Mouse (Mus musculus) cerebellum, postnatal 36 days (tissue): ENCODE measurements around the gene Acadvl.
A peak's percentile ranks its signal among the peaks of the same experiment; 100 is the strongest.

Experiments used
- DNase-seq, 2 experiments: peaks; one replicate each; pipeline ENCODE4 v3.0.0; 2021 to 2022; ENCODE audit warnings: mixed read lengths in 2 of 2

Acadvl gene

GRCm38 (mm10) chr11:69976271-69976670 lies 38.9 kb downstream of the Acadvl start:
- DNase-seq: no peak

DNA sequence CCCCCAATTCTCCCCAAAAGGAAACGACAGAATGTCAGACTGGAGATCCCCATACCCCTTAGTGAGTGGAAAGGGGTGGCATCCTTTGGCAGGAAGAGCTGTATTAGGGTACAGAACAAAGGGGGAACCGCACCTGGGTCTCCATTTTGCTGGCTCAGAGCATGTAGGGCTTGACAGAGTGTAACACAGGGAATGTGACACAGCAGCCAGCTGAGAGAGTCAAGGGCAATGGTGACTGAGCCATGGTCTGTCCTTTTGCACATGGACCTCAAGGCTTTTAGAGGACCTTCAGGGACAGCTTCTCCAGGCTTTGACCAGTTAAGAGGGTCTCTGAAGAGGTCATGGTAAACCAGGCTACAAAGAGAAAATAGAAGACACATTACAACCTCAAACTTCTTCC lies 40.3 kb downstream of the Acadvl start:
- DNase-seq: no peak

DNA sequence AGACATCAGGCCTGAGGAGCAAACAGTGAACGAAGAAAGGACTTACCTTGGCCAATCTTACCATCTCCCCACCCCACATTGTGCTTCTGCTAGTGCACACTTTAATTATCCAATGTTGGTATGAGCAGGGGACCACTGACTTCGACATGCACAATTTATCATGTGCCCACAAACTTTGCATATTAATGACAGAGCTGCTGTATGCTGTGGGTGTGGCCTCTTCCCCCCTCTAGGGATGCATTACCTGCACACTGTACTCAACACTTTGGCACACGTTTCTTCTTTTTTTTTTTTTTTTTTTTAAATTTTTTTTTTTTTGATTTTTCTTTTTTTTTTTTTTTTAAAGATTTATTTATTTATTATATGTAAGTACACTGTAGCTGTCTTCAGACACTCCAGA lies 44.4 kb downstream of the Acadvl start:
- DNase-seq: no peak

- DNase-seq: no peak
Measured at GRCm38 (mm10) chr11:69970222-69970621, 45.0 kb downstream of the Acadvl start.

DNA sequence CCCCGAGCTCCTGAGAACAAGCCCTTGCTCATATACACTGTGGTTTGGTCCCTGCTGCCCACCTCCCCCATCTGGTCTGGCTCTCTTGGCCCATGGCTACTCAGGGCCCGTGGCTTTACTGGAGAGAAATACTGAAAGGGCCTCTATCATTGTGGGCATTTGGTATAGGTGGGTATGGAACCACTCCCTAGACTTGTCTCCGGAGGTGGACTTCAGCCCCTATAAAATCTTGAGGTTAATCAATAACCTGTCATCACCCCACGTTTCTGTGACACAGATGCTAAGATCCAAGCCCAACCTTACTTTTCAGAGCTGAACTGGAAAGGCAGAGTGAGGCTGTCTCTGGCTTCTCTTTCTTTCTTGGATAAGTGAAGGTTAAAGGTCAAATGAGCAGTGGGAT lies 46.4 kb downstream of the Acadvl start:
- DNase-seq: no peak

GRCm38 (mm10) chr11:69966860-69967517 lies 48.2 kb downstream of the Acadvl start:
- DNase-seq: no peak

GRCm38 (mm10) chr11:69966006-69966859 lies 49.0 kb downstream of the Acadvl start:
- DNase-seq: peak in 1 of 2 experiments; percentile 7

DNA sequence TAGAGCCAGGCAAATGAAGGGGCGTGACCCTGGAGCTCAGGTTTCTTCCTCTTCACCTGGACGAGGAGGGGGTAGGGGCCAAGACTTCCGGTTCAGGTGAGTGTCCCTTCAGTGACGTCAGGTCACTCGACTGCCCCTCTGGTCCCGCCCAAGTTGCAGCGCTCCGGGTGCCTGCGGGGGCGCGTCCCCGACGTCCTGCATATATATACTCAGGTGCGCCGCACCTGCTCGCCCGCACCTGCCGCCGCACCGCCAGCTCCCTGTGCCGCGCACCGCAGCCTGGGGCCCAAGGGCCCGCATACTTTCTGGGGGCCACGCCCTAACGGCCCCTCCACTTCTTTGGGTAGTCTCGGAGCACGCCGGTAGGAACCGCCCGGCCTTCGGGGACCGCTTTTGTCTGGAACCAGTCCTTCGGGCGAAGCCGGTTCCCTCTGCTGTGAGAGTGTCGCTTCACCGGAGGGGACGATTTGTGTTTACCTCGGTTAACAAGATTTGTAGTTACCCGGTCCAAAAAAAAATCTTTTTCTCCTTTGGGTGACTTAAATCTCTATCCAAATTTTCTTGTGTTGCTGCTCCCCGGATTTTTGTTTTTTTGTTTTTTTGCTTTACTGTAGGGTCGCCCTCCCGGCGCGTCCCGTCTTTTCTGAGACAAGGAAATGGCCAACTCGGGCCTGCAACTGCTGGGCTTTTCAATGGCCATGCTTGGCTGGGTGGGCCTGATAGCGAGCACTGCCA lies 49.8 kb downstream of the Acadvl start:
- DNase-seq: no peak

DNA sequence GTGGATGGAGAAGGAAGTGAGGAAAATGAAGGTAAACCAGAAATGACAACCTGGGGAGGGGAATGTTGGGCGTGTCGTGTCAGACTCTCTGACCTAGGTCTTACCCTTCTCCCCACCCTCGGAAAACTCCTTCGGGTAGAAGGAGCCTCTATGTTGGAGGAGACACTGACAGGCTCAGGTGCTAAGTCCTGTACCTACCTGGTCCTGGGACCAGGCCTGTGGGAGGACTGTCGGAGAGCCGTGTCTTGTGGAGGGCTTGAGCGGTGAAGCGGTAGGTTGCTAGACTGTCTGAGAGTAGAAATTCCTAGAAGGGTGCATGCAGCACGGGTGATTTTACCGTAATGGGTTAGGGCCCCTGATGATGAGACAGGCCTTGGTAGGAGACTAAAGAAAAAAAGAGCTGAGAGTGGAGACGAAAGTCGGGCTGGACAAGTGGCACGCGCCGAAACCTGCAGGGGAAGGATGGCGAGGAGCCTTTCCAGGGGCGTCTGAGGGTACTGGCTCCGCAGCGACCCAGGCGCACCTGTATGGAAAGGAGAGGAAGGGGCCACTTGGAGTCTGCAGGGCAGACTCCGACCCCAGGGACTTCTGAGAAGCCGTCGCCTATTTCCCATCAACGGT lies 50.5 kb downstream of the Acadvl start, which contains the start of gene Cldn7:
Cldn7 (plus strand) TSS at position 130 of the 621 bp plus-strand sequence.
- DNase-seq: no peak

DNA sequence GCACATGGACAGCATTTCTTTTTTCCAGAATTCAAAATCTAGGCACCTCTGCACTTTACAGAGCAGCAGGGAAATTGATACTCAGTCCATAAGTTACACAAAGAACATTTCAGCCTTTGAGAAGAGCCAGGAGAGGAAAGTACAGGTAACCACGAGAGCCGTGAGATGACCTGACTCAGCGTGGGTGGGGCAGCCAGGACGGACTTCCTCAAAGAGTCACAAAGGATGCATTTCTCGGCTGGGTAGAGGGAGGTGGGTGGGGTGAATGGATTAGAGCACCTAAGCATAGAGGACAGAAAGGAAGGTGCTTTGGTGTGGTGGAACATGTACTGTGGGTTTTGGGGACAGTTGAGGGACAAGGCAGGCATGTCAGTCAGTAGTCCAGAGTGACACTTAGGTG lies 53.4 kb downstream of the Acadvl start:
- DNase-seq: no peak

- no peak for DNase-seq
Measured at GRCm38 (mm10) chr11:69960616-69961015, 54.6 kb downstream of the Acadvl start.
